Mouse (Mus musculus) liver, adult 2 months (tissue): ENCODE measurements at regions not wholly inside any gene's neighbourhood (a gene's known extent, or its start where the extent isn't known, plus 50 kb on each side); places are given as distances from the start of the nearest gene placed in this dataset.

Source experiments
- DNase-seq: peaks from one replicate; pipeline ENCODE4 v3.0.0-alpha.2; 2011; ENCODE audit warnings: low read depth, low spot score; ENCODE audit errors: extremely low read depth
- H3K27ac ChIP-seq: fragments of 200-500 bp; replicated peaks from 2 replicates; pipeline ENCODE4 v1.5.1; 2012; ENCODE audit warnings: low read depth, mild to moderate bottlenecking, control low read depth, inconsistent platforms, low read length; ENCODE audit not compliant: insufficient read depth
- H3K27me3 ChIP-seq: fragments of 200-500 bp; 2 replicates; pipeline ENCODE4 v1.6.1; 2012; ENCODE audit warnings: mild to moderate bottlenecking, moderate library complexity, low read length, inconsistent platforms; ENCODE audit not compliant: control insufficient read depth, insufficient read depth
- H3K36me3 ChIP-seq: fragments of 200-500 bp; 2 replicates; pipeline ENCODE4 v1.6.1; 2012; ENCODE audit warnings: low read length, inconsistent platforms; ENCODE audit not compliant: control insufficient read depth, insufficient read depth
- H3K4me1 ChIP-seq: fragments of 200-500 bp; 2 replicates; pipeline ENCODE4 v1.6.1; 2011; ENCODE audit warnings: low read length; ENCODE audit not compliant: control insufficient read depth, insufficient read depth
- H3K4me3 ChIP-seq: fragments of 200-500 bp; 2 replicates; pipeline ENCODE4 v1.5.1; 2011; ENCODE audit warnings: low read depth, mild to moderate bottlenecking, control low read depth, low read length, moderate library complexity; ENCODE audit not compliant: insufficient read depth
- H3K79me2 ChIP-seq: fragments of 200-500 bp; 2 replicates; pipeline ENCODE4 v1.6.1; 2012; ENCODE audit warnings: inconsistent platforms, mild to moderate bottlenecking, low read length, moderate library complexity; ENCODE audit not compliant: control insufficient read depth, insufficient read depth
- H3K9ac ChIP-seq: fragments of 200-500 bp; 2 replicates; pipeline ENCODE4 v1.6.1; 2012; ENCODE audit warnings: low read depth, mild to moderate bottlenecking, control low read depth, inconsistent platforms, low read length
- CTCF ChIP-seq: fragments of 200-500 bp; IDR thresholded peaks from 2 replicates; pipeline ENCODE4 v1.5.1; 2011; ENCODE audit warnings: low read depth, low read length, control low read depth
- POLR2A ChIP-seq: fragments of 200-500 bp; IDR thresholded peaks from 2 replicates; pipeline ENCODE4 v1.6.1; 2011; ENCODE audit warnings: low read length, control low read depth; ENCODE audit not compliant: insufficient read depth; ENCODE audit errors: extremely low read depth
- WGBS: fragments of 180-500 bp; shearing (Covaris S2); methylation state at CpG from one replicate; pipeline ENCODE4 v1.1.7; 2018; 5-methylcytosine and 5-hydroxymethylcytosine counted together

DNA sequence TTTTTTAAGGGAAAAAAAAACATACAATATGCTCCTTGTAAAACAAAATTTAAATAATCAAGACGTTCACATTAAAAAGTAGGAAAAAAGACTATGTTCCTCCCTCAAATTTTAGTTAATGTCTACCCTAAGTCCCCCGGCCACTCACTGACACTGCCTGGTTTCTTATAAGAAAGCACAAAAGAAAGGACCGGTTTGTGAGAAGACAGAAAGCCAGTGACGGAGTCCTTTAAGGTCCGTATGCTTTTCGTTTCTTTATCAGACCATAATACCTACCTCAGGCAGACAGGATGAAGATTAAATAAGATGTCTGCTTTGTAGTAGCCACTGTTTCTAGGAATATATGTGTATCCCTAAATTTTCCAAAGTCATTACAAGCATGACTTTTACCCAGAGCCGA lies 164.3 kb downstream of the Npr3 start:
- no peaks in the 10 kb centered on the region for H3K36me3 ChIP-seq
- 90% methylated on average over 7 of the region's 7 CpGs for WGBS
- no peak for TF ChIP-seq CTCF
- TF ChIP-seq POLR2A, result no peak
- H3K27me3 ChIP-seq, result no peaks in the 10 kb centered on the region
- DNase-seq, result no peak
- H3K4me3 ChIP-seq, result no peak overlapping the region
- H3K4me1 ChIP-seq, result no peaks in the 10 kb centered on the region
- no peak overlapping the region for H3K27ac ChIP-seq
- no peak overlapping the region for H3K9ac ChIP-seq
- no peaks in the 10 kb centered on the region for H3K79me2 ChIP-seq

DNA sequence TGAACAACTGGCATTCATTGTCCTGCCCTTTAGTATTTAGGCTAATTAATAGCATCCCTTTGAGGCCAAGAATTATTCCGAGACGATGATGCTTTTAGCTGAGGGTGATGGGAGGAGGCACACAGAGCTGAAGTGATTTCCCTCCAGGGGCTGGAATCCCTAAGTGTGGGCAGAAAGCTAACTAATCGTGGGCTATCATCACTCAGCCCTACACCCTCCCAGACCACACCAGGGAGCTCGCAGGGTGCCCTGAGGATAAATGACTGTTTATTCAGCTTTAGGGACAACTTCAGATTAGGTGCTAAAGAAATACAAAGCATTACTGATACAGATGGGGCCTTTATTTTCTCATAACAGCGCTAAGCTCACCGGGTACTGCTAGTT lies 164.7 kb downstream of the Npr3 start:
- Histone ChIP-seq H3K4me1 (no peaks in the 10 kb centered on the region), H3K4me3 (no peak overlapping the region), H3K27ac (no peak overlapping the region), H3K79me2 (no peaks in the 10 kb centered on the region), H3K9ac (no peak overlapping the region), H3K27me3 (no peaks in the 10 kb centered on the region), H3K36me3 (no peaks in the 10 kb centered on the region)
- 76% methylated on average over 6 of the region's 6 CpGs for WGBS
- TF ChIP-seq POLR2A, result no peak
- no peak for TF ChIP-seq CTCF
- DNase-seq, result no peak

DNA sequence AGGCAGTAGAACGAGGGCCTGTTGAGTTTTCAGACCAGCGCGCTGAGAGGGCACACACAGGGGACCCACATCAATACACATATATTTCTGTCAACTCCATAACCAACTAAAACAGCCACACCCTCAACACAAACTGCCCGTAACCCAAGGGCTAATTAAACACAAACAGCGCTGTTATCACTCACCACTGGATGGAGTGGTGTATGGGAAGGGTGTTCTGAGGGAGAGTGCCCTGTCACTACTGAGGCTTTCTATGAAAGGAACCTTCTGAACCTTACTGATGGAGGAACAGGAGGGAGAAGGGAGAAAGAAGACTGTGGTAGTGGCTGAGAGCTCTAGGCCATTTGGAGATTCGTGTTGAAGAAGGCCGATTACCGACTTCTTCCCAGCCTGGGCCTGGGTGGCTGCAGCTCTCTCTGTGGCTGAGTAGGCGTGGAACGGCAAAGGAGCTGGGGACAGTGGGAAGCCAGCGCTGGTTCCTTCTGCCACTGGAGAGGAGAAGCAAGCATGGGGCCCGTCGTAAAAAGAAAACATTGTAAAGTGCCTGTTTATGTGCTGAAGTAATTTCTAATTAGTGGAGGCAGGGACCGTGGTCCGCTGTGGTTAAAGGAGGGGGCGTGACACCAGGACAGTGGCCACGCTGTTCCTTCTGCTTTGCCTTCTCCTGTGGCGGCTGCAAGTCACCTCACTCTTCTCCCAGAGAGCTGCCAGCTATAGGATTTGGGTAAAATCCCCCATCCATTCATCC lies 165.3 kb downstream of the Npr3 start:
- 76% methylated on average over 18 of the region's 18 CpGs for WGBS
- Histone ChIP-seq H3K9ac (no peak overlapping the region), H3K4me3 (no peak overlapping the region), H3K27ac (no peak overlapping the region), H3K27me3 (no peaks in the 10 kb centered on the region), H3K36me3 (no peaks in the 10 kb centered on the region), H3K4me1 (no peaks in the 10 kb centered on the region), H3K79me2 (no peaks in the 10 kb centered on the region)
- no peak for DNase-seq
- TF ChIP-seq CTCF (no peak), POLR2A (no peak)

DNA sequence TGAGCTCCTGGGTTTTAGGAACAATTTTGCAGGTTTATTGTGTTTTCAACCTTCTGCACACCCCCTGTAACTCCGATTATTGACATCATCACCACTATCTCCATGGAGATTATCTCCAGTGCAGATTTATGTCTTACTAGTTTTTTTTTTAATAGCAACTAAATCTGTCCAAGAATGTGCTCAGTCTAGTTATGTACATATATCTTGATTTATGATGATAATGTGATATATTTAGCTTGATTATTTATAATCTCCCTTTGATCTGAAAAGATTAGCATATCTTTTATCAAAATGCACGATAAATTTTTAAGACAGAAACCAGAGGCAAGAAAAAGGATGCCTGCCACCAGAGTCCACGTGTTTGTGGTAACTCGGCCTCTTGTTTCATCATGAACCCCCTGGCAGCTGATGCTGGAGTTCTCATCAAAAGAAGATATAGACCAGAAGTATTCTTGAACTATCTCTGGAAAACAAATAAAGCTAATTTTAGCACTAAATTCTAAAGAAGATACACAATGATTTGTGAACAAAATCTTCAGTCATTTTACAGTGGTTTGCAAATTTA lies 169.6 kb downstream of the Npr3 start:
- Histone ChIP-seq H3K27me3 (no peaks in the 10 kb centered on the region), H3K27ac (no peak overlapping the region), H3K4me1 (no peaks in the 10 kb centered on the region), H3K4me3 (no peak overlapping the region), H3K79me2 (no peaks in the 10 kb centered on the region), H3K36me3 (no peaks in the 10 kb centered on the region), H3K9ac (no peak overlapping the region)
- no peak for TF ChIP-seq POLR2A
- TF ChIP-seq CTCF, result no peak
- whole genome bisulfite sequencing, result 83% methylated on average over 4 of the region's 4 CpGs
- DNase-seq, result no peak

DNA sequence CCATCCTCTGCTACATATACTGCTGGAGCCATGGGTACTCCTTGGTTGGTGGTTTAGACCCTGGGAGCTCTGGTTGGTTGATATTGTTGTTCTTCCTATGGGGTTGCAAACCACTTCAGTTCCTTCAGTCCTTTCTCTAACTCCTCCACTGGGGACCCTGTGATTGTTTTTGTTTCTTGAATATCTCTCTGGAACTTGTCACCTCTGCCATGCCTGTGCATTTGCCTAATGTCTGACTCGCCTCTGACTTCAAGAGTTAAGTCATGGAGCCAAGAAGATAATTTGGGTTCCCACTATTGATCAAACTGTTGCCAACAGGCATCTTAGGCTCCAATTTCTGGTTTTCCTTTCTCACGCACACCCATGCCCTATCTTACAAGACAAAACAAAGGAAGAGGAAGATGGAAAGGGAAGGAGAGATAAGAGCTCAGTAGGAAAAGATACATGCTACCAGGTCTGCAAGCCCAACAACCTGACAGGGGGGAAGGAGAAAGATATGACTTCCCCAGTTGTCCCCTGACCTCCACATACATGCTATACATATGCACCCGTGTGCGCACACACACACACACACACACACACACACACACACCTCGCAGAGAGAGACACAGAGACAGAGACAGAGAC lies 172.3 kb downstream of the Npr3 start:
- no peak for TF ChIP-seq CTCF
- no peak for TF ChIP-seq POLR2A
- no peak for DNase-seq
- 91% methylated on average over 5 of the region's 5 CpGs for WGBS
- no peak overlapping the region for H3K9ac ChIP-seq
- no peak overlapping the region for H3K27ac ChIP-seq
- no peaks in the 10 kb centered on the region for H3K27me3 ChIP-seq
- no peaks in the 10 kb centered on the region for H3K79me2 ChIP-seq
- H3K36me3 ChIP-seq, result no peaks in the 10 kb centered on the region
- no peaks in the 10 kb centered on the region for H3K4me1 ChIP-seq
- H3K4me3 ChIP-seq, result no peak overlapping the region

DNA sequence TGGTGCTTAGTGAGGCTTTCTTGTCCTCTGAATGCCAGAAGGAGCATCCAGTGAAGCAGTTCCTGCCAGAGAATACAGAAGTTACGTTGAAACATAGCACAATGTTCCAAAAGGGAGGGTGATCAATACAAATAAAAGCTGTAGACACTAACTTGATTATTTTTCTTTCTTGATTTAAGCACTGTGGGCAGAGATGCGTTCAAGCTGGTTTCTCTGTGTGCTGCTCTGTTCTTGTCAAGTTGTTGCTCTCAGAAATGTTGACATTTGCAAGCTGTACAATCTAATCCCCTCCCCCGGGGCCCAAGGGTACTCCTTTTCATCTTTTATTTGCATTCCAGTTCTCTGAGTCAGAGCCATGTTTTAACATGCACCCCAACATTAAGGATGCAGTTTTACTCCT lies 177.7 kb downstream of the Npr3 start:
- no peak overlapping the region for H3K9ac ChIP-seq
- H3K79me2 ChIP-seq, result no peaks in the 10 kb centered on the region
- H3K4me1 ChIP-seq, result peaks cover 11% of the 10 kb centered on the region; the same call in 1 of the 2 replicates
- DNase-seq, result no peak
- WGBS, result 29% methylated on average over 3 of the region's 3 CpGs
- no peak overlapping the region for H3K4me3 ChIP-seq
- no peak overlapping the region for H3K27ac ChIP-seq
- no peaks in the 10 kb centered on the region for H3K27me3 ChIP-seq
- no peaks in the 10 kb centered on the region for H3K36me3 ChIP-seq
- TF ChIP-seq POLR2A (no peak), CTCF (no peak)
